Mouse (Mus musculus) embryonic facial prominence, embryonic 13.5 days (tissue): ENCODE measurements around the gene Pcdh7. TPM values are rescaled to one million over a fixed set of nuclear protein-coding genes. Genes with fewer than 3 reads are reported as not detected.

Experiments
- ATAC-seq: fragments of 200-750 bp; cut with Nextera tagmentation; 2 replicates; pipeline ENCODE4 v1.8.0; 2017; ENCODE audit warnings: low read depth; ENCODE audit not compliant: insufficient number of reproducible peaks, insufficient read depth, low FRiP score, low TSS enrichment
- H3K27ac ChIP-seq: fragments of 300-500 bp; sonication (generic); 2 replicates; pipeline ENCODE4 v1.5.1; 2015; ENCODE audit warnings: moderate library complexity, mild to moderate bottlenecking, inconsistent platforms
- H3K27me3 ChIP-seq: fragments of 300-500 bp; sonication (generic); 2 replicates; pipeline ENCODE4 v1.6.1; 2015; ENCODE audit warnings: mild to moderate bottlenecking, inconsistent platforms
- H3K36me3 ChIP-seq: fragments of 300-500 bp; sonication (generic); 2 replicates; pipeline ENCODE4 v1.6.1; 2015; ENCODE audit warnings: mild to moderate bottlenecking, inconsistent platforms
- H3K4me1 ChIP-seq: fragments of 300-500 bp; sonication (generic); 2 replicates; pipeline ENCODE4 v1.6.1; 2015; ENCODE audit warnings: inconsistent platforms
- H3K4me2 ChIP-seq: fragments of 300-500 bp; sonication (generic); 2 replicates; pipeline ENCODE4 v1.6.1; 2015; ENCODE audit warnings: moderate library complexity, mild to moderate bottlenecking, inconsistent platforms
- H3K4me3 ChIP-seq: fragments of 300-500 bp; sonication (generic); 2 replicates; pipeline ENCODE4 v1.5.1; 2015; ENCODE audit warnings: mild to moderate bottlenecking, inconsistent platforms
- H3K9ac ChIP-seq: fragments of 300-500 bp; sonication (generic); 2 replicates; pipeline ENCODE4 v1.6.1; 2015; ENCODE audit warnings: mild to moderate bottlenecking, inconsistent platforms
- H3K9me3 ChIP-seq: fragments of 300-500 bp; sonication (generic); 2 replicates; pipeline ENCODE4 v1.6.1; 2016; ENCODE audit warnings: inconsistent platforms
- WGBS: fragments of 180-500 bp; shearing (Covaris S2); methylation state at CpG from one replicate; pipeline ENCODE4 v1.1.7; 2015; ENCODE audit warnings: mixed read lengths; 5-methylcytosine and 5-hydroxymethylcytosine counted together
- polyA plus RNA-seq: library from polyadenylated mRNA; unstranded; fragments of >200 nt; fragmentation: Nextera tagmentation; extraction: Ambion mirVana; gene quantifications from 2 replicates; pipeline ENCODE4 v1.2.1, GENCODE M21; 2015

Pcdh7 gene
- polyA plus RNA-seq, 1 experiment from 2014 or later: 14.3 TPM

- H3K4me1 ChIP-seq: no peaks in the 10 kb centered on the region; the same call in 1 of the 2 replicates
- no peak overlapping the region for H3K4me2 ChIP-seq
- no peaks in the 10 kb centered on the region for H3K36me3 ChIP-seq
- no peak for ATAC-seq
- H3K27me3 ChIP-seq: no peaks in the 10 kb centered on the region
- H3K9me3 ChIP-seq: no peaks in the 10 kb centered on the region
- no peak overlapping the region for H3K4me3 ChIP-seq
- no peak overlapping the region for H3K27ac ChIP-seq
- 52% methylated on average over 2 of the region's 2 CpGs for WGBS
- H3K9ac ChIP-seq: no peak overlapping the region
Observed at GRCm38 (mm10) chr5:57943611-57944010, 225.8 kb downstream of the Pcdh7 start.

GRCm38 (mm10) chr5:57945419-57945818 is 227.7 kb downstream of the Pcdh7 start:
- Histone ChIP-seq H3K9ac (no peak overlapping the region), H3K36me3 (no peaks in the 10 kb centered on the region), H3K9me3 (no peaks in the 10 kb centered on the region), H3K4me2 (no peak overlapping the region), H3K27ac (no peak overlapping the region), H3K4me1 (no peaks in the 10 kb centered on the region; the same call in 1 of the 2 replicates), H3K27me3 (no peaks in the 10 kb centered on the region), H3K4me3 (no peak overlapping the region)
- ATAC-seq: no peak
- WGBS: 58% methylated on average over 3 of the region's 3 CpGs

GRCm38 (mm10) chr5:57959317-57959716 is 241.6 kb downstream of the Pcdh7 start:
- WGBS: 43% methylated on average over 1 of the region's 1 CpGs
- H3K4me3 ChIP-seq: no peak overlapping the region
- H3K4me1 ChIP-seq: 0 out of 2 replicates have a peak, but pooled peaks cover 5% of the 10 kb centered on the region
- H3K9ac ChIP-seq: no peak overlapping the region
- no peaks in the 10 kb centered on the region for H3K36me3 ChIP-seq
- H3K27me3 ChIP-seq: no peaks in the 10 kb centered on the region
- no peak overlapping the region for H3K27ac ChIP-seq
- H3K4me2 ChIP-seq: no peak overlapping the region
- ATAC-seq: no peak
- no peaks in the 10 kb centered on the region for H3K9me3 ChIP-seq

DNA sequence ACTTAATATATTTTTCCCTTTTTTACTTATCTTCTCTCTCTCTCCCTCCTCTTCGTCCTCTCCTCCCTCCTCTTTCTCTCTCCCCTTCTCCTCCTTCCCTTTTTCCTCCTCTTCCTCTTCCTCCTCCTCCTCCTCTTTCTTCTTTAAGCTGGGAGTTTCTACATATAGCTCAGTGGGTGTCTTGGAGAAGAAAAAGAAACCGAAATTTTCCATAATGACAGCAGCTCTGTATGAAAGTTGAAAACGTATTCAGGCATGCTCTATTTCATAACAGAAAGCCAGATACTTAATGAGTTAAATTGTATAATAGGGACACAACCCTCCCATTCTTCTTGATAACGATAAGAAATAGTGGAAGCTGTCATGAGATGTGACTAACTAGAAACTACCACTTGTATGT is 246.0 kb downstream of the Pcdh7 start:
- H3K9me3 ChIP-seq: no peaks in the 10 kb centered on the region
- no peak overlapping the region for H3K4me2 ChIP-seq
- WGBS: 69% methylated on average over 4 of the region's 4 CpGs
- H3K27me3 ChIP-seq: no peaks in the 10 kb centered on the region
- H3K9ac ChIP-seq: no peak overlapping the region
- H3K27ac ChIP-seq: no peak overlapping the region
- H3K36me3 ChIP-seq: no peaks in the 10 kb centered on the region
- no peak overlapping the region for H3K4me3 ChIP-seq
- no peak for ATAC-seq
- H3K4me1 ChIP-seq: 0 out of 2 replicates have a peak, but pooled peaks cover 5% of the 10 kb centered on the region

- H3K4me1 ChIP-seq: 0 out of 2 replicates have a peak, but pooled peaks cover 3% of the 10 kb centered on the region
- ATAC-seq: no peak
- H3K27ac ChIP-seq: no peak overlapping the region
- no peak overlapping the region for H3K4me3 ChIP-seq
- H3K27me3 ChIP-seq: no peaks in the 10 kb centered on the region
- no peaks in the 10 kb centered on the region for H3K36me3 ChIP-seq
- no peak overlapping the region for H3K9ac ChIP-seq
- 76% methylated on average over 4 of the region's 4 CpGs for WGBS
- H3K9me3 ChIP-seq: no peaks in the 10 kb centered on the region
- no peak overlapping the region for H3K4me2 ChIP-seq
Observed at GRCm38 (mm10) chr5:57964201-57964600, 246.4 kb downstream of the Pcdh7 start.

- no peaks in the 10 kb centered on the region for H3K4me1 ChIP-seq
- H3K27me3 ChIP-seq: no peaks in the 10 kb centered on the region
- ATAC-seq: no peak
- H3K4me3 ChIP-seq: no peak overlapping the region
- 74% methylated on average over 2 of the region's 2 CpGs for WGBS
- no peak overlapping the region for H3K27ac ChIP-seq
- no peak overlapping the region for H3K9ac ChIP-seq
- H3K36me3 ChIP-seq: no peaks in the 10 kb centered on the region
- H3K9me3 ChIP-seq: no peaks in the 10 kb centered on the region
- H3K4me2 ChIP-seq: no peak overlapping the region
Observed at GRCm38 (mm10) chr5:57993584-57993983, 275.8 kb downstream of the Pcdh7 start.

DNA sequence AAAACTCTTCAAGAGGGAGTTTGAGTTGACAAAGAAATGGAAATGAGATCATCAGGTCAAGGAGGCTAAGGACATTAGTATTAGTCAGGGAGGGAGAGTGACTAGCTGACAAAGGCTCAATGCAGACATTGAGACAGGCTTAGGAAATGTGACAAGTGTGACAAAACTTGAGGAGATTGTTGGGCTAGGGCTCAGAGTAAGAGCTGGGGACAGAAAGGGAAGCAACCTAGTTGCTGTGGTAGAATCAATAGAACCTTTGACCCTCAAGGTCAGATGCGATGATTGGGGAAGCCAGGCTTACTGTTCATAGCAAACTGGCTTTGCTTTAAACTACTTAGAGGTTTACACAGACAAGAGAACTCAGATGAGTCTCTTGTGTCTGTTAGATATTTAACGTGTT is 303.6 kb downstream of the Pcdh7 start:
- no peak overlapping the region for H3K9ac ChIP-seq
- 64% methylated on average over 2 of the region's 2 CpGs for WGBS
- H3K36me3 ChIP-seq: no peaks in the 10 kb centered on the region
- H3K27ac ChIP-seq: no peak overlapping the region
- ATAC-seq: no peak
- H3K9me3 ChIP-seq: no peaks in the 10 kb centered on the region
- no peaks in the 10 kb centered on the region for H3K4me1 ChIP-seq
- no peaks in the 10 kb centered on the region for H3K27me3 ChIP-seq
- no peak overlapping the region for H3K4me2 ChIP-seq
- no peak overlapping the region for H3K4me3 ChIP-seq

GRCm38 (mm10) chr5:58025123-58025522 is 307.4 kb downstream of the Pcdh7 start:
- Histone ChIP-seq H3K27me3 (no peaks in the 10 kb centered on the region), H3K4me1 (no peaks in the 10 kb centered on the region), H3K9ac (no peak overlapping the region), H3K9me3 (no peaks in the 10 kb centered on the region), H3K36me3 (no peaks in the 10 kb centered on the region), H3K27ac (no peak overlapping the region), H3K4me2 (no peak overlapping the region), H3K4me3 (no peak overlapping the region)
- no peak for ATAC-seq
- 69% methylated on average over 7 of the region's 7 CpGs for WGBS

DNA sequence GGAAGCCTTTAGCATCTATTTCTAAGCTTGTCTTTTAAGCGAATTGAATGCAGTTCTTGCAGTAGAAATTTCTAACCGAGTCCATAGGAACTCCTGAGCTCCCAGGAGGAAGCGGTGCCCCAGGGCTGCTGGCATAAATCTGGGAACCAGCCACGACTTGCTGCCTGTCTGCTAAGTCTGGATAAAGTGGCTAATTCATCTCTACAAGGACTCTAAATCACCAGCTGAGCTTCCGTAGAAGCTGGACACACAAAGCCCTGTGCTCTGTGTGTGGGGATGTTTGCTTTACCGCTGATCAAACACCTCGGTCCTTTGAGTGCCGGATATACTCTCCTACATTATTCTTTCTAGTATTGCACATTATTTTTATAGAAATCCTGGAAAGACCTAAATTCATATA is 308.0 kb downstream of the Pcdh7 start:
- no peak overlapping the region for H3K4me2 ChIP-seq
- WGBS: 28% methylated on average over 8 of the region's 8 CpGs

GRCm38 (mm10) chr5:58039875-58040274 is 322.1 kb downstream of the Pcdh7 start:
- Histone ChIP-seq H3K9me3 (no peaks in the 10 kb centered on the region), H3K9ac (no peak overlapping the region), H3K4me1 (0 out of 2 replicates have a peak, but pooled peaks cover 2% of the 10 kb centered on the region), H3K27ac (0 out of 2 replicates have a peak overlapping the region, but pooled peaks have one; percentile 2), H3K4me3 (no peak overlapping the region), H3K36me3 (no peaks in the 10 kb centered on the region), H3K4me2 (no peak overlapping the region), H3K27me3 (no peaks in the 10 kb centered on the region)
- ATAC-seq: no peak
- 34% methylated on average over 3 of the region's 3 CpGs for WGBS

More for the DNA sequence above, 308.0 kb downstream of the Pcdh7 start:
- no peak overlapping the region for H3K9ac ChIP-seq
- H3K27ac ChIP-seq: no peak overlapping the region
- no peaks in the 10 kb centered on the region for H3K9me3 ChIP-seq
- H3K27me3 ChIP-seq: no peaks in the 10 kb centered on the region
- H3K36me3 ChIP-seq: no peaks in the 10 kb centered on the region
- H3K4me3 ChIP-seq: no peak overlapping the region
- no peaks in the 10 kb centered on the region for H3K4me1 ChIP-seq
- ATAC-seq: no peak

DNA sequence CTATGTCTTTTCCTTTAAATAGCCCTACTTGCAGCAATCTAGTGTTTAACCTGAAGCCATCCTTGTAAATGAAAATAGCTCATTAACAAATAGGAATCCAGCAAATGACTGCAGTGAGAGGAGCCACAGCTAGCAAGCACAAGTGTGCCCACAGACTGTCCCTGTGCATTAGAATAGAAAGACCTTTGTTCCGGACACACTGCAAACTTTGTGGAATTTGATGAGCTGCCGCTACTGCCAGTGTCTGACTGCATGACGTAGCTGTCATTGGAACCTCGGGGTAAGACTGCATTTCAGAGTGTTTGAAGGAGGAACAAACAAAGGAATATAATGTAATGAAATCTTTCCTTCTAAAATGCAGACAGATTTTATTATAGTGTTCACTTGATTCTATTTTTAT is 326.4 kb downstream of the Pcdh7 start:
- Histone ChIP-seq H3K9me3 (no peaks in the 10 kb centered on the region), H3K4me3 (no peak overlapping the region), H3K27ac (no peak overlapping the region), H3K9ac (no peak overlapping the region), H3K4me1 (0 out of 2 replicates have a peak, but pooled peaks cover 2% of the 10 kb centered on the region), H3K27me3 (no peaks in the 10 kb centered on the region), H3K36me3 (no peaks in the 10 kb centered on the region), H3K4me2 (no peak overlapping the region)
- no peak for ATAC-seq
- 8% methylated on average over 4 of the region's 4 CpGs for WGBS

DNA sequence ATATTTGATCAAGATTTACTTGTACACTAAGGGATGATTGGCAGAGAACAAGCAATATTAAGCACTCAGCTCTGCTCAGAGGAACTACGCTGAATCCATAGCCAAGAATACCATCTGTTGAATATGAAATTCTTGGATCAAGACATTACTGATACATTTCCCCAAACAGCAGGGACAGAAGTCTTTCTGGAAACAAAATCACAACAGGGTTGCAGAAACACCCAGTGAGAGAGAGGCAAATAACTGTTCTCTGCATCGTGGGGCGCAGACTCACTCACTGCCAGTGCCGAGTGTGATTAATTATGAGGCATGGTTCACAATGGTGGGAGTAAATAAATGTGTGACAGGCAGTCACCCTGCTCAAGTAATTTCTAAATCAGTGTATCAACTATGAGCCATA is 363.3 kb downstream of the Pcdh7 start:
- Histone ChIP-seq H3K4me1 (no peaks in the 10 kb centered on the region), H3K36me3 (no peaks in the 10 kb centered on the region), H3K4me2 (no peak overlapping the region), H3K27me3 (no peaks in the 10 kb centered on the region), H3K9me3 (no peaks in the 10 kb centered on the region), H3K27ac (no peak overlapping the region), H3K9ac (no peak overlapping the region), H3K4me3 (no peak overlapping the region)
- 65% methylated on average over 4 of the region's 4 CpGs for WGBS
- ATAC-seq: no peak

DNA sequence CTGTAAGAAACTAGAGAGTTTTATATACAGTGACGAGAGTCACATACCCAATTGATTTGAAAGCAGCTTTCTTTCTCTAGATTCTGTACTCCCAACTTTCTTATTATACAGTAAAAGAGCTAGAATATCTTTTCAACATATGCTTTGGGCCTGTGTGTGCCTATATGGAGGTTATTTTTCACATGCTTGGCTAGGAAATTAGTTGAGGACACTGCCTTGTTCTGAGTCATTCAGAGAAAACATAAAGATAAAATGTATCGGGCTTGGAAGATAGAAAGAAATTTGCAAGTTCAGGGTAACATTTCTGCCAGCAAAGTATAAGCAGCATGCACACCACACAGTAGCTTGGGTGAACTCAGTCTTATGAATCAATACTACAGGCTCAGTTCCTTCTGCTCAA is 364.5 kb downstream of the Pcdh7 start:
- H3K27ac ChIP-seq: no peak overlapping the region
- no peak overlapping the region for H3K4me3 ChIP-seq
- no peak for ATAC-seq
- no peaks in the 10 kb centered on the region for H3K27me3 ChIP-seq
- H3K9ac ChIP-seq: no peak overlapping the region
- H3K4me1 ChIP-seq: no peaks in the 10 kb centered on the region
- H3K4me2 ChIP-seq: no peak overlapping the region
- 91% methylated on average over 2 of the region's 2 CpGs for WGBS
- no peaks in the 10 kb centered on the region for H3K9me3 ChIP-seq
- no peaks in the 10 kb centered on the region for H3K36me3 ChIP-seq
